Mouse (Mus musculus) testis, adult 2 months (tissue): ENCODE data around the gene Tmem220. TPM values are rescaled to one million over a fixed set of nuclear protein-coding genes. Genes with fewer than 3 reads are reported as not detected.

ENCODE experiments used
- H3K27ac ChIP-seq: fragments of 200-500 bp; 2 replicates; pipeline ENCODE4 v1.5.1; 2012; ENCODE audit warnings: low read depth, low read length; ENCODE audit not compliant: control insufficient read depth, insufficient read depth
- H3K27me3 ChIP-seq: fragments of 200-500 bp; 2 replicates; pipeline ENCODE4 v1.6.1; 2012; ENCODE audit warnings: mild to moderate bottlenecking, low read length, moderate library complexity; ENCODE audit not compliant: control insufficient read depth, insufficient read depth
- H3K36me3 ChIP-seq: fragments of 200-500 bp; 2 replicates; pipeline ENCODE4 v1.6.1; 2012; ENCODE audit warnings: mild to moderate bottlenecking, low read length; ENCODE audit not compliant: control insufficient read depth, insufficient read depth
- H3K4me1 ChIP-seq: fragments of 200-500 bp; 2 replicates; pipeline ENCODE4 v1.6.1; 2012; ENCODE audit warnings: low read length; ENCODE audit not compliant: control insufficient read depth, insufficient read depth
- H3K4me3 ChIP-seq: fragments of 200-500 bp; 2 replicates; pipeline ENCODE4 v1.5.1; 2012; ENCODE audit warnings: low read depth, mild to moderate bottlenecking, low read length, moderate library complexity, mixed read lengths; ENCODE audit not compliant: control insufficient read depth
- CTCF ChIP-seq: fragments of 200-500 bp; IDR thresholded peaks from 2 replicates; pipeline ENCODE4 v1.5.1; 2012; ENCODE audit warnings: low read depth, mild to moderate bottlenecking, inconsistent platforms, low read length, moderate library complexity; ENCODE audit not compliant: control insufficient read depth, insufficient read depth, insufficient replicate concordance
- POLR2A ChIP-seq: fragments of 200-500 bp; IDR thresholded peaks from 2 replicates; pipeline ENCODE4 v1.6.1; 2012; ENCODE audit warnings: low read depth, mild to moderate bottlenecking, inconsistent platforms, low read length, moderate library complexity; ENCODE audit not compliant: control insufficient read depth
- polyA plus RNA-seq: library from polyadenylated mRNA; depleted of rRNA; stranded (reverse); fragments of >200 nt; gene quantifications from 2 replicates; pipeline ENCODE4 v1.2.3, GENCODE M21; 2012

Tmem220 gene
- polyA plus RNA-seq, 1 experiment: 0.22 TPM

GRCm38 (mm10) chr11:67072615-67073130, 47.7 kb downstream of the Tmem220 start:
- no peak overlapping the region for H3K4me3 ChIP-seq
- H3K27me3 ChIP-seq: no peaks in the 10 kb centered on the region
- no peaks in the 10 kb centered on the region for H3K36me3 ChIP-seq
- TF ChIP-seq CTCF: no peak
- no peak for TF ChIP-seq POLR2A
- H3K27ac ChIP-seq: no peak overlapping the region
- H3K4me1 ChIP-seq: no peaks in the 10 kb centered on the region

DNA sequence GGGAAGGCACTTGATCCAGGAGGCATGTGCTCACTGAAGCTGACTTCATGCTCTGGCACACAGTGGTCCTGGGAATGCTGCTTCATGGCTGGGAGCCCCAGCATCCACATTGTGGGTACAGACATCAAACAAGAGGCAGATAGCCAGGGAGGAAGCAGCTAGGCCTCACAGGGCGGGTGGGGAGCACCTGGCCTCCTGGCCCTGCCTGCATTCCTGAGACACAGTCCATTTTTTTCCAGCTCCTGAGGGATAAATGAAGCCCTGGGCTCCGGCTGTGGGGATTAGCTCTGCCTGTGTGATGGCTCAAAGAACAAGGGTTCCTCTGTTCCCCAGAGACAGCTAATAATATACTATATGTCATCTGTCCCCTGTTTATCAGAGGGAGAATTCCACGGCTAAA, 50.1 kb downstream of the Tmem220 start:
- Histone ChIP-seq H3K4me1 (no peaks in the 10 kb centered on the region), H3K27ac (no peak overlapping the region), H3K36me3 (no peaks in the 10 kb centered on the region), H3K27me3 (no peaks in the 10 kb centered on the region), H3K4me3 (no peak overlapping the region)
- TF ChIP-seq POLR2A: no peak
- no peak for TF ChIP-seq CTCF

GRCm38 (mm10) chr11:67076781-67077180, 51.8 kb downstream of the Tmem220 start:
- TF ChIP-seq POLR2A (no peak), CTCF (no peak)
- Histone ChIP-seq H3K4me1 (peaks cover 6% of the 10 kb centered on the region), H3K36me3 (no peaks in the 10 kb centered on the region), H3K27me3 (no peaks in the 10 kb centered on the region; the same call in 1 of the 2 replicates), H3K27ac (no peak overlapping the region), H3K4me3 (no peak overlapping the region)

- no peaks in the 10 kb centered on the region; the same call in 1 of the 2 replicates for H3K27me3 ChIP-seq
- no peak overlapping the region for H3K4me3 ChIP-seq
- no peaks in the 10 kb centered on the region for H3K36me3 ChIP-seq
- no peak for TF ChIP-seq CTCF
- no peak for TF ChIP-seq POLR2A
- no peak overlapping the region for H3K27ac ChIP-seq
- peaks cover 6% of the 10 kb centered on the region for H3K4me1 ChIP-seq
Measured at GRCm38 (mm10) chr11:67077435-67077834, 52.5 kb downstream of the Tmem220 start.

GRCm38 (mm10) chr11:67078000-67078399, 53.0 kb downstream of the Tmem220 start, which contains the start of gene Myh3:
TSS of gene Myh3 (plus strand) at chr11:67078300.
- Histone ChIP-seq H3K27me3 (no peaks in the 10 kb centered on the region; the same call in 1 of the 2 replicates), H3K36me3 (no peaks in the 10 kb centered on the region), H3K4me3 (no peak within 1 kb of the TSS), H3K4me1 (peaks cover 6% of the 10 kb centered on the region), H3K27ac (no peak within 1 kb of the TSS)
- TF ChIP-seq POLR2A (no peak), CTCF (no peak)

- Histone ChIP-seq H3K27ac (no peak overlapping the region), H3K4me3 (no peak overlapping the region), H3K36me3 (no peaks in the 10 kb centered on the region), H3K27me3 (no peaks in the 10 kb centered on the region; the same call in 1 of the 2 replicates), H3K4me1 (peaks cover 6% of the 10 kb centered on the region)
- TF ChIP-seq POLR2A: no peak
- no peak for TF ChIP-seq CTCF
Measured at GRCm38 (mm10) chr11:67078888-67079287, 53.9 kb downstream of the Tmem220 start.

- Histone ChIP-seq H3K27ac (no peak overlapping the region), H3K27me3 (no peaks in the 10 kb centered on the region; the same call in 1 of the 2 replicates), H3K36me3 (no peaks in the 10 kb centered on the region), H3K4me3 (no peak overlapping the region), H3K4me1 (peaks cover 6% of the 10 kb centered on the region)
- TF ChIP-seq CTCF (no peak), POLR2A (no peak)
Measured at GRCm38 (mm10) chr11:67079740-67080139, 54.8 kb downstream of the Tmem220 start.

DNA sequence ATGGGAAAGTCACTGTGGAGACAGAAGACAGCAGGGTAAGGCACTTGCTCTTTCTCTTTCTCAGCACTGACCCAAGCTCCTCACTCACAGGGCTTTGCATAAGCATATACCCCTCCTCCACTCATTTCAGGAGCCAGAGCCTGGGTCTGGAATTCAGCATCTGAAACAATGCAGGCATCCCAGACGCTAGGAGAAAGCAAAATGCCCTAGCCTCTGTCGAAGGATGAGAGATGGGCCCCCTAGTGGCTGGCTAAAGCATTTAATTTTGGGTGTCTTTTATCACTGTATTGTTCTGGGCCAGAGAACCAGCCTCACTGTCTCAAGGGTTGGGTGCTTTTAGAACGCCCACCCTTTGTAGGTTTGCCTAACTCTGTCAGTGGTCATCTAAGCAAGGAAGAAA, 55.2 kb downstream of the Tmem220 start:
- no peak overlapping the region for H3K27ac ChIP-seq
- no peaks in the 10 kb centered on the region for H3K36me3 ChIP-seq
- peak; percentile 22; the same call in 1 of the 2 replicates for TF ChIP-seq CTCF
- TF ChIP-seq POLR2A: no peak
- H3K4me3 ChIP-seq: no peak overlapping the region
- peaks cover 6% of the 10 kb centered on the region for H3K4me1 ChIP-seq
- H3K27me3 ChIP-seq: no peaks in the 10 kb centered on the region; the same call in 1 of the 2 replicates
